Mouse (Mus musculus): ENCODE results near the gene Unc13d.
"Not testable (repeated sequence)": the region's sequence is repeated elsewhere in the genome, so short reads cannot be mapped to it uniquely, and the experiment has no call there.

The Unc13d gene

DNA sequence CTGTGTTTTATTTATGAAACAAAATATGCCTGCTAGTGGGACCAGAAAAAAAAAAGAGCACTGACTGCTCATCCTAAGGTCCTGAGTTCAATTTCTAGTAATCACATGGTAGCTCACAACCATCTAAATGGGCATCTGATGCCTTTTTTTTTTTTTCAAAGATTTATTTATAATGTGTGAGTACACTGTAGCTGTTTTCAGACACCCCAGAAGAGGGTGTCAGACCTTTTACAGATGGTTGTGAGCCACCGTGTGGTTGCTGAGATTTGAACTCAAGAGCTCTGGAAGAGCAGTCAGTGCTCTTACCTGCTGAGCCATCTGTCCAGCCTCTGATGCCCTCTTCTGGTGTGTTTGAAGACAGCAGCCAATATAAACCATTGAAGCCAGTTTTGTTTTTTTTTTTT is 57.2 kb downstream of the Unc13d start:
- DNase-seq, result peak in 1 of 2 experiments; percentile 48

DNA sequence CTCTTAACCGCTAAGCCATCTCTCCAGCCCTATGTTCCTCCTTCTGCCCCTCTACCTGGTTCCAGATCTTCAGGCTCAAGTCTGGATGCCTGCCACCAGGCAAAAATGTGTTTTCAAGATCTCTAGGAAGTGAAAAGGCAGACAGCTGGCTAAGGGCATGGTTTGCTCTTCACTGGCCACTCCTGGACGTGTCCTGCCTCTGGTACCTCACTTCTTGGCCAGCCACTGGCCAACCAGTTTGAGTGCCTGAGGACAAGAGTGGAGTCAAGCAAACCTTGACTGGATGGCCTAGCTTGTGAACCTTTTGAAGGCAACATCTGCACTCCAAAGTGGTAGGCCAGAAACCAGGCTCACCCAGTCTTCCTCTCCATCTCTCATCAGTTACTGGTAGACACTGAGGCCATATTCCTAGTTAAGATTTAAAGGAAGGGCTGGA is 57.8 kb downstream of the Unc13d start:
- peak in 1 of 2 experiments; percentile 52 for DNase-seq

DNA sequence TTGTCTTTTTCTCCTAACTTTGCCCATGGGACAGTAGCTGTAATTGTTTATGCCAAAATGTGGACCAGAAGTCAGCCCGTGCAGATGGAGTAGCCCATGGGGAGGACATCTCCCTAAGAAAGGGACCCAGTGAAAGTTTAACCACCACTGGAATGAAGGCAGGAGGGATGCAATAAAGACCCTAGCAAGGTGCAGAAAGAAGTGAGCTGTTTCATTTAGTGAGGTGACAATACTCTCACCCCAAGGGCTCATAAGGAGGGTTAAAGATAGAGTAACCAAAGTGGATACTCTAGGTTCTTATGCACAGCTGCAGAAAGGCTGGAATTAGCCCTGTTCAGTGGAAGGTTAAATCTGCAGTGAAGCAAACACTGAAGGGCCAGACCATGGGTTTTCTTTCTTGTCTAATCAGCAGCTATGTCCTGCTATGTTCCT is 58.4 kb downstream of the Unc13d start:
- DNase-seq, result no peak

DNA sequence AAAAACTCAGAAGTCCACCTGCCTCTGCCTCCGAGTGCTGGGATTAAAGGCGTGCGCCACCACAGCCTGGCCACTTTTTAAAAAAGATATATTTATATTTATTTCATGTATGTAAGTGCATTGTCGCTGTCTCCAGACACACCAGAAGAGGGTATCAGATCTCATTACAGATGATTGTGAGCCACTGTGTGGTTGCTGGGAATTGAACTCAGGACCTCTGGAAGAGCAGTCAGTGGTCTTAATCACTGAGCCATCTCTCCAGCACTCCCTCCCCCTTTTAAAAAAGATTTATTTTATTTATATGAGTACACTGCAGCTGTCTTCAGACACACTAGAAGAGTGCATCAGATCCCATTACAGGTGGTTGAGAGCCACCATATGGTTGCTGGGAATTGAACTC is 58.9 kb downstream of the Unc13d start:
- not testable (repeated sequence) for DNase-seq

DNA sequence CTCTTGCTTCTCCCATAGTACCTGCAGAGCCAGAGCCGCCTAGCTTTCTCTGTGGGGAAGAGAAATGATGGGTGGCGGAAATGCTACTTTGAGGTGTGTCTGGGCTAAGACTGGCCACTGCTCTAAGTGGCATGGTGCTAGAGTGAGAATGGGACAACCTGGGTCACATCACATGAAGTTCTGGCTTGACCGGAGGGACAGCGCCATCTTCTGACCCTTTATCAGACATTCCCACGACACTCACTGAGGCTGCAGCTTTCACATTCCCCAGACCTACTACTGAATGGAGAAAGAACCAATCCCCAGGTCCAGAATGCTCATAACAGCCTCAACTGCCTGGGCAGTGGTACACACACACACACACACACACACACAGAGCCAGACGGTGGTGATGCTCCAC is 59.7 kb downstream of the Unc13d start:
- peak; percentile 65 to 78 for DNase-seq

DNA sequence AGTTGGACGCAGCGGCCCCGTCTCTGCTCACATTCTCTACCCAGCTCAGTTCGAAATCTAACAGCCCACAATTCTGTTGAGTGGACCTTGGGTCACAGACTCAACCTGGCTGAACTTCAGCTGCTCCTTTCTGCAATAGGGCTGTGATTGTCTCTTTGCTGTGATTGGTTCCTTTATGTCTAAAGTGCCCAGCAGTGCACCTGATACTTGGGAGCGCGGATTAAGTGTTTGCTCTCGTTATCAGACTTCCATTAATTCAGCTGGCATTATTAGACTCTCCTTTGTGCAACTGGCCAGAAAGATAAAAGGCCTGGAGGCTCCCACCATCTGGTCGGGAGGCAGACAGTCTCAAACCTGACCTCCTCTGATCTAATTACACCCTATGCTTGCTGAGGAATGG is 62.9 kb downstream of the Unc13d start:
- no peak for DNase-seq

DNA sequence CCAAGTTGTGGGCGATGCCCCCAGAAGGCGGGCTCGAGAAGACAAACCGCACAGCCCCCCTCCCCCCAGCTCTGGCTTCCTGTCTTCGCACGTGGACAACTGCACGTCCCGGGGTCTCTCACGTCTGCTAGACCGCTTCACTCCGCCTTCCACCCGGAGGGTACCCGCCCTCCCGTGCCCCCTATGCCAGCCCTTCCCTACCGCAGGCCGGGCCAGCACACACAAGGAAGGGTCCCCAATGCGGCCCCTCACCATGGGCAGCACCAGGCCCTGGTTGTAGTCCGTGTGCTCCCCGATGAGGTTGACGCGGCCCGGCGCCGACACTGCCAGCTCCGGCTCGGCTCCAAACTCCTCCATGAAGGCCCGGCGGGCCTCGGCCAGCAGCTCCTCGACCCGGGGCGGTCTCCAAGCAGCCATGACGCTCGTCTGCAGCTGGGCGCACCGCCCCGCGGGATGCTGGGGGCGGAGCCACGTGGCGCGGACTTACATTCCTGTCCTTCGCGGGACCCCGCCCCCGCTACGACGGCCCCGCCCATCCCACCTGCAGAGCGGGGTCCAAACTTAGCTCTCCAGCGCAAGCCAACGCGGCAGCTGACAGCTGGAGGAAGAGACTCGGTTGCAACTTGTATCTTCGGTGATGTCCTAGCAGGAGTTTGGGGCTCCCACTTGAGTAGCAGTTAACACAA is 65.4 kb downstream of the Unc13d start, which contains the start of gene Galk1:
Gene Galk1, minus strand, starts transcription at position 458 of the 686 bp plus-strand sequence.
- peak; percentile 62 to 82 for DNase-seq

Data from cerebellum, postnatal 25 days (tissue).